Mouse (Mus musculus) MEL (cell line): ENCODE measurements around the gene Rnf141. TPM values are rescaled to one million over a fixed set of nuclear protein-coding genes. Genes with fewer than 3 reads are reported as not detected.

Experiments
- DNase-seq: peaks from one replicate; pipeline ENCODE4 v3.0.0; 2011; ENCODE audit warnings: low read depth, low spot score
- H3K27ac ChIP-seq: 2 replicates; pipeline ENCODE4 v1.5.1; 2012; ENCODE audit warnings: low read depth, mild to moderate bottlenecking, control low read depth, low read length, moderate library complexity; ENCODE audit not compliant: control insufficient read depth
- H3K27me3 ChIP-seq, 2 experiments: fragments of 150-350 bp in 1 of 2; sonication (generic) in 1 of 2; 2 replicates each; pipeline ENCODE4 v1.6.1; 2012; ENCODE audit warnings: low read length in 2 of 2, mild to moderate bottlenecking in 2 of 2, improper control_type of control experiment in 1 of 2, moderate library complexity in 1 of 2; ENCODE audit not compliant: insufficient read depth in 2 of 2, control insufficient read depth in 1 of 2
- H3K36me3 ChIP-seq, 2 experiments: 2 replicates each; pipeline ENCODE4 v1.6.1; 2012 to 2014; ENCODE audit warnings: low read length in 2 of 2, improper control_type of control experiment in 1 of 2, inconsistent platforms in 1 of 2, mild to moderate bottlenecking in 1 of 2; ENCODE audit not compliant: insufficient read depth in 2 of 2, control insufficient read depth in 1 of 2
- H3K4me1 ChIP-seq, 2 experiments: fragments of 150-350 bp in 1 of 2; sonication (generic) in 1 of 2; 2 replicates each; pipeline ENCODE4 v1.6.1; 2012; ENCODE audit warnings: low read length in 2 of 2, improper control_type of control experiment in 1 of 2, mild to moderate bottlenecking in 1 of 2; ENCODE audit not compliant: insufficient read depth in 2 of 2, control insufficient read depth in 1 of 2
- H3K4me3 ChIP-seq, 2 experiments: fragments of 150-350 bp in 1 of 2; sonication (generic) in 1 of 2; 2 replicates each; pipeline ENCODE4 v1.5.1; 2012; ENCODE audit warnings: low read depth in 2 of 2, low read length in 2 of 2, mild to moderate bottlenecking in 2 of 2, moderate library complexity in 2 of 2, control low read depth in 1 of 2, improper control_type of control experiment in 1 of 2; ENCODE audit not compliant: control insufficient read depth in 1 of 2, insufficient read depth in 1 of 2
- H3K79me2 ChIP-seq: 2 replicates; pipeline ENCODE4 v1.6.1; 2012; ENCODE audit warnings: mild to moderate bottlenecking, low read length, moderate library complexity; ENCODE audit not compliant: control insufficient read depth, poor library complexity, insufficient read depth
- H3K9ac ChIP-seq: 2 replicates; pipeline ENCODE4 v1.6.1; 2012; ENCODE audit warnings: low read depth, mild to moderate bottlenecking, control low read depth, low read length, moderate library complexity; ENCODE audit not compliant: control insufficient read depth, poor library complexity, severe bottlenecking
- H3K9me3 ChIP-seq: fragments of 150-350 bp; sonication (generic); replicated peaks from 2 replicates; pipeline ENCODE4 v1.6.1; 2012; ENCODE audit warnings: mild to moderate bottlenecking, low read length, improper control_type of control experiment, moderate library complexity; ENCODE audit not compliant: insufficient read depth
- CHD1 ChIP-seq: IDR thresholded peaks from 2 replicates; pipeline ENCODE4 v1.6.1; 2012; ENCODE audit warnings: low read depth, mild to moderate bottlenecking, inconsistent platforms, low read length, improper control_type of control experiment
- CTCF ChIP-seq, 3 experiments: IDR thresholded peaks in 2 of 3; conservative IDR thresholded peaks in 1 of 3; 2 replicates each; pipeline ENCODE4 v1.5.1; 2011 to 2012; ENCODE audit warnings: low read length in 3 of 3, low read depth in 2 of 3, mild to moderate bottlenecking in 2 of 3, improper control_type of control experiment in 1 of 3, inconsistent platforms in 1 of 3, mixed read lengths in 1 of 3, moderate library complexity in 1 of 3; ENCODE audit not compliant: control insufficient read depth in 1 of 3, insufficient read depth in 1 of 3, poor library complexity in 1 of 3, severe bottlenecking in 1 of 3
- EP300 ChIP-seq, 2 experiments: IDR thresholded peaks; 2 replicates each; pipeline ENCODE4 v1.6.1; 2011; ENCODE audit warnings: improper control_type of control experiment in 2 of 2, low read length in 2 of 2, low read depth in 1 of 2, mild to moderate bottlenecking in 1 of 2
- GABPA ChIP-seq: IDR thresholded peaks from 2 replicates; pipeline ENCODE4 v1.6.1; 2012; ENCODE audit warnings: low read depth, mild to moderate bottlenecking, inconsistent platforms, low read length, improper control_type of control experiment, moderate library complexity
- MAFK ChIP-seq: IDR thresholded peaks from 2 replicates; pipeline ENCODE4 v1.6.1; 2011; ENCODE audit warnings: low read depth, mild to moderate bottlenecking, low read length, improper control_type of control experiment, borderline replicate concordance
- MAZ ChIP-seq: IDR thresholded peaks from 2 replicates; pipeline ENCODE4 v1.6.1; 2012; ENCODE audit warnings: low read depth, mild to moderate bottlenecking, inconsistent platforms, low read length, improper control_type of control experiment
- MEF2A ChIP-seq: IDR thresholded peaks from 2 replicates; pipeline ENCODE4 v1.6.1; 2014; ENCODE audit warnings: low read depth, mild to moderate bottlenecking, inconsistent platforms, low read length, improper control_type of control experiment; ENCODE audit not compliant: poor library complexity, insufficient replicate concordance, severe bottlenecking; ENCODE audit errors: extremely low read depth
- MXI1 ChIP-seq: IDR thresholded peaks from 2 replicates; pipeline ENCODE4 v1.6.1; 2011; ENCODE audit warnings: mild to moderate bottlenecking, low read depth, low read length, improper control_type of control experiment
- MYC ChIP-seq: IDR thresholded peaks from 2 replicates; pipeline ENCODE4 v1.6.1; 2011; ENCODE audit warnings: low read depth, mild to moderate bottlenecking, low read length, improper control_type of control experiment, moderate library complexity
- POLR2A ChIP-seq, 2 experiments: IDR thresholded peaks; 2 replicates each; pipeline ENCODE4 v1.6.1; 2011 to 2012; ENCODE audit warnings: low read length in 2 of 2, mild to moderate bottlenecking in 2 of 2, control low read depth in 1 of 2, improper control_type of control experiment in 1 of 2, low read depth in 1 of 2, moderate library complexity in 1 of 2; ENCODE audit not compliant: control insufficient read depth in 1 of 2, insufficient read depth in 1 of 2, poor library complexity in 1 of 2
- POLR2AphosphoS2 ChIP-seq: IDR thresholded peaks from 2 replicates; pipeline ENCODE4 v1.6.1; 2011; ENCODE audit warnings: low read length, improper control_type of control experiment
- RCOR1 ChIP-seq: IDR thresholded peaks from 2 replicates; pipeline ENCODE4 v1.6.1; 2012; ENCODE audit warnings: low read depth, mild to moderate bottlenecking, inconsistent platforms, low read length, improper control_type of control experiment
- SIN3A ChIP-seq: IDR thresholded peaks from 2 replicates; pipeline ENCODE4 v1.6.1; 2012; ENCODE audit warnings: low read length, improper control_type of control experiment, inconsistent platforms
- TAL1 ChIP-seq: IDR thresholded peaks from 2 replicates; pipeline ENCODE4 v1.6.1; 2012; ENCODE audit warnings: mild to moderate bottlenecking, inconsistent platforms, low read length, moderate library complexity, mixed read lengths
- TCF12 ChIP-seq: IDR thresholded peaks from 2 replicates; pipeline ENCODE4 v1.6.1; 2014; ENCODE audit warnings: low read depth, mild to moderate bottlenecking, inconsistent platforms, low read length, improper control_type of control experiment, moderate library complexity
- UBTF ChIP-seq: IDR thresholded peaks from 2 replicates; pipeline ENCODE4 v1.6.1; 2012; ENCODE audit warnings: low read depth, mild to moderate bottlenecking, inconsistent platforms, low read length, improper control_type of control experiment, moderate library complexity, borderline replicate concordance; ENCODE audit not compliant: insufficient read depth
- ZC3H11A ChIP-seq: IDR thresholded peaks from 2 replicates; pipeline ENCODE4 v1.6.1; 2012; ENCODE audit warnings: low read depth, mild to moderate bottlenecking, inconsistent platforms, low read length, improper control_type of control experiment
- ZKSCAN1 ChIP-seq: IDR thresholded peaks from 2 replicates; pipeline ENCODE4 v1.6.1; 2012; ENCODE audit warnings: low read depth, mild to moderate bottlenecking, inconsistent platforms, low read length, improper control_type of control experiment, moderate library complexity
- ZMIZ1 ChIP-seq: IDR thresholded peaks from 2 replicates; pipeline ENCODE4 v1.6.1; 2012; ENCODE audit warnings: low read depth, mild to moderate bottlenecking, inconsistent platforms, low read length, improper control_type of control experiment, moderate library complexity
- ZNF384 ChIP-seq: IDR thresholded peaks from 2 replicates; pipeline ENCODE4 v1.6.1; 2012; ENCODE audit warnings: low read depth, mild to moderate bottlenecking, inconsistent platforms, low read length, improper control_type of control experiment
- polyA plus RNA-seq, 2 experiments: library from polyadenylated mRNA; stranded (reverse) in 1 of 2; unstranded in 1 of 2; fragments of >175 nt in 1 of 2; fragments of >200 nt in 1 of 2; gene quantifications; 2 replicates each; pipeline versions ENCODE4 v1.2.1 to v1.2.4; 2012; ENCODE audit warnings: low replicate concordance in 2 of 2, low read depth in 1 of 2; ENCODE audit not compliant: insufficient read length in 2 of 2, insufficient read depth in 1 of 2, missing spikeins in 1 of 2
- total RNA-seq: library from RNA; depleted of rRNA; stranded (reverse); fragments of 300-350 nt; gene quantifications from 2 replicates; pipeline ENCODE4 v1.2.3, GENCODE M21; 2012

Rnf141 gene
- total and polyA plus RNA-seq, 3 experiments: 18.8 to 19.7 TPM; not detected in 1

GRCm38 (mm10) chr7:110878028-110878427, 33.8 kb upstream of the Rnf141 start:
- H3K4me1 ChIP-seq: 0 out of 4 replicates have a peak, but pooled peaks cover 0 to 3% of the 10 kb centered on the region in 2 experiments
- TF ChIP-seq POLR2A (IDR thresholded peaks at IDR 0.05; ENCODE audit: control insufficient read depth in 1 of 2, insufficient read depth in 1 of 2, low read depth in 1 of 2, low read length in 2 of 2, poor library complexity in 1 of 2) (no peak), CTCF (IDR thresholded peaks at IDR 0.05 in 2 of 3, conservative IDR thresholded peaks at IDR 0.05 in 1 of 3; ENCODE audit: control insufficient read depth in 1 of 3, insufficient read depth in 1 of 3, low read depth in 2 of 3, low read length in 3 of 3, poor library complexity in 1 of 3, severe bottlenecking in 1 of 3) (no peak), POLR2AphosphoS2 (no peak), MAZ (no peak), GABPA (no peak), ZNF384 (no peak), ZC3H11A (no peak), TCF12 (no peak), MEF2A (no peak), RCOR1 (no peak), MXI1 (no peak), MYC (no peak), EP300 (IDR thresholded peaks at IDR 0.05; ENCODE audit: low read depth in 1 of 2, low read length in 2 of 2) (no peak), MAFK (no peak), TAL1 (no peak), CHD1 (no peak)

GRCm38 (mm10) chr7:110876965-110877364, 32.7 kb upstream of the Rnf141 start:
- H3K27ac ChIP-seq: no peak overlapping the region
- H3K4me3 ChIP-seq: no peak overlapping the region
- H3K9ac ChIP-seq: no peak overlapping the region
- no peaks in the 10 kb centered on the region for H3K9me3 ChIP-seq
- DNase-seq: no peak
- H3K79me2 ChIP-seq: no peaks in the 10 kb centered on the region
- H3K36me3 ChIP-seq: no peaks in the 10 kb centered on the region
- H3K27me3 ChIP-seq: no peaks in the 10 kb centered on the region
- TF ChIP-seq RCOR1 (no peak), UBTF (no peak), EP300 (IDR thresholded peaks at IDR 0.05; ENCODE audit: low read depth in 1 of 2, low read length in 2 of 2) (no peak), ZKSCAN1 (no peak), MYC (no peak), SIN3A (no peak), TAL1 (no peak), ZMIZ1 (no peak)
- 0 out of 4 replicates have a peak, but pooled peaks cover 0 to 3% of the 10 kb centered on the region in 2 experiments for H3K4me1 ChIP-seq

More at GRCm38 (mm10) chr7:110878028-110878427, 33.8 kb upstream of the Rnf141 start:
- no peak for DNase-seq
- no peaks in the 10 kb centered on the region for H3K79me2 ChIP-seq
- no peak overlapping the region for H3K4me3 ChIP-seq
- no peak overlapping the region for H3K27ac ChIP-seq
- H3K9me3 ChIP-seq: no peaks in the 10 kb centered on the region
- no peaks in the 10 kb centered on the region for H3K27me3 ChIP-seq
- no peaks in the 10 kb centered on the region for H3K36me3 ChIP-seq
- no peak overlapping the region for H3K9ac ChIP-seq
